Mouse (Mus musculus): ENCODE data around the gene Tprg. TPM values are rescaled to one million over a fixed set of nuclear protein-coding genes. Genes with fewer than 3 reads are reported as not detected.
A peak's percentile ranks its signal among the peaks of the same experiment; 100 is the strongest.

Gene Tprg
- polyA plus RNA-seq, 1 experiment from 2014 or later: 0.23 TPM

DNA sequence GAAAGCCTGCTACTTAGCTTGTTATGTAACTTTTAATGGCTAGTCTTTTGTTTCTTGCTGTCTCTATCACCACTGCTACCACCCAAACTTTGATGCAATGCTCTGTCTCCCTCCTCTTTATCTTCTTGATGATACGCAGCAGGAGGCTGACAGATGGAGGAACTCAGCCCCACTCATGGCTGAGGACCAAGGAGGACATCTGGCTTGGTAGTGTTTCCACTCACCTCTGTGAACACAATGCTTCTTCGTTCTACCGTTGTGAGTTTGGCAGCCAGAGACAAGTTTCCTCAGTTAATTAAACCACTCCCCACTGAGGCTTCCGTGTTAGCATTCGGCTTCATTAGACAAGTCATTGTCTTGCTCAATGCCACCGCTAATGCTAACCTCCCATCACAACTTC is 117.5 kb downstream of the Tprg start:
- Histone ChIP-seq H3K27me3 (ENCODE audit: control insufficient read depth, insufficient read depth, low read length) (no peaks in the 10 kb centered on the region), H3K4me3 (ENCODE audit: low read depth, low read length) (no peak overlapping the region), H3K27ac (replicated peaks; ENCODE audit: low read depth, low read length) (no peak overlapping the region), H3K4me2 (ENCODE audit: low read depth, severe bottlenecking) (no peak overlapping the region), H3K9ac (ENCODE audit: low read length) (no peak overlapping the region), H3K4me1 (ENCODE audit: control insufficient read depth, insufficient read depth, low read length) (peaks cover 3% of the 10 kb centered on the region; the same call in 1 of the 2 replicates), H3K36me3 (ENCODE audit: control insufficient read depth, insufficient read depth, low read length) (no peaks in the 10 kb centered on the region), H3K9me3 (ENCODE audit: control insufficient read depth, low read length) (no peaks in the 10 kb centered on the region)
- WGBS: 83% methylated on average over 6 of the region's 6 CpGs
- DNase-seq (ENCODE audit: low spot score) (no peak), ATAC-seq (ENCODE audit: insufficient number of reproducible peaks, low FRiP score, low TSS enrichment, low read depth) (no peak)

DNA sequence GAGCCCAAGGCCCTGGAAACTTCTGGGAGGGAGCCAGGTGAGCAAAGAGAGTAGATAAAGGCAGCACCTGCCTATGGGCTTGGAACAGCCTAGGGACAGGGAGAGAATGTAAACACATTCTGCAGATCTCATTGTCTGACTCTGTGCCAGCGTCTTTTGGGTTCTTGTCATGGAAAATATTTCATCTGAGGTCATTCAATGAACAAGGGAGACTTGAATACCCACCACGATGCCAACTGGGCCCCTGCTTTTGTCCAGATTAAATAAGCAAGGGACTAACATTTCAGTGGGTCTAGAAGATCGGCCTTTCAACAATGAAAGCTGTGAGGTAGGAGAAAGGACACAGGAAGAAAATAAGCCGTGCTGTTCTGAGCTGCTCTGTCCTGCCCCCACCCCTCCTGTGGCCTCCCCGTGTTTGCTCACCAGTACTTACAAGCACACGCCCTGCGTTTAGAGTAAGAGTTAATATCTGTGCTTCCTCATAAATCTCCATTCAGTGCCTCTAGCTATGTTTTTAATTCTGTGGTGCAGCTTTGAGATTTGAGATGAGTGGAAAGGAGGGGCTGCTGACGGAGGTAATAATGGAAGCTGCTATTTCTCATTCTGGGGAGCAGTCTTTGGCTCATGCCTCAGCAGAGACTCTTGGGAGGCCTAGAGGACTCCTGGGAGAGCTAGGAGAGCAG is 120.7 kb downstream of the Tprg start:
- Histone ChIP-seq H3K9ac (ENCODE audit: low read length) (no peak overlapping the region), H3K27me3 (ENCODE audit: control insufficient read depth, insufficient read depth, low read length) (no peaks in the 10 kb centered on the region), H3K4me1 (ENCODE audit: control insufficient read depth, insufficient read depth, low read length) (peaks cover 3% of the 10 kb centered on the region; the same call in 1 of the 2 replicates), H3K9me3 (ENCODE audit: control insufficient read depth, low read length) (no peaks in the 10 kb centered on the region), H3K4me2 (ENCODE audit: low read depth, severe bottlenecking) (no peak overlapping the region), H3K27ac (replicated peaks; ENCODE audit: low read depth, low read length) (no peak overlapping the region), H3K36me3 (ENCODE audit: control insufficient read depth, insufficient read depth, low read length) (no peaks in the 10 kb centered on the region), H3K4me3 (ENCODE audit: low read depth, low read length) (no peak overlapping the region)
- 39% methylated on average over 8 of the region's 8 CpGs for WGBS
- ATAC-seq (ENCODE audit: insufficient number of reproducible peaks, low FRiP score, low TSS enrichment, low read depth): no peak
- DNase-seq (ENCODE audit: low spot score): no peak

DNA sequence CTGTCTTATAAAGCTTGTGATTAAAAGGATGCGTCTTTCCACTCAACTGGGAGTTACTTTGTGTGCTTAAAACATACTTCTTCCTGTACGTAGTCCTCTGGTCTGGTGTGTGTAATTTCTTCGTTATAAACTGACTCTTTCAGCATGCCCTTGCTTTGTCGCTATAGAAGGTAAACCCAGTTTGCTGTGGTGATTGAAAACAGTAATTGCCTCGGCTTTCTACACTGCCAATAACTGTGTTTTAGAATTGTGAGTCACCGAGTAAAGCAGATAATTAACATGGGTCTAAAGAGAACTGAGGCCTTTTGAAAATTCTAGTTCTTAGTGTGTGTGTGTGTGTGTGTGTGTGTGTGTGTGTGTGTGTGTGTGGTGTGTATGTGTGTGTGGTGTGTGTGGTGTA is 121.4 kb downstream of the Tprg start:
- H3K4me1 ChIP-seq (ENCODE audit: control insufficient read depth, insufficient read depth, low read length): peaks cover 3% of the 10 kb centered on the region; the same call in 1 of the 2 replicates
- no peak overlapping the region for H3K4me3 ChIP-seq (ENCODE audit: low read depth, low read length)
- no peak overlapping the region for H3K27ac ChIP-seq (replicated peaks; ENCODE audit: low read depth, low read length)
- no peaks in the 10 kb centered on the region for H3K27me3 ChIP-seq (ENCODE audit: control insufficient read depth, insufficient read depth, low read length)
- no peak overlapping the region for H3K9ac ChIP-seq (ENCODE audit: low read length)
- no peaks in the 10 kb centered on the region for H3K36me3 ChIP-seq (ENCODE audit: control insufficient read depth, insufficient read depth, low read length)
- no peak for DNase-seq (ENCODE audit: low spot score)
- no peaks in the 10 kb centered on the region for H3K9me3 ChIP-seq (ENCODE audit: control insufficient read depth, low read length)
- WGBS: 57% methylated on average over 6 of the region's 6 CpGs
- no peak overlapping the region for H3K4me2 ChIP-seq (ENCODE audit: low read depth, severe bottlenecking)
- no peak for ATAC-seq (ENCODE audit: insufficient number of reproducible peaks, low FRiP score, low TSS enrichment, low read depth)

DNA sequence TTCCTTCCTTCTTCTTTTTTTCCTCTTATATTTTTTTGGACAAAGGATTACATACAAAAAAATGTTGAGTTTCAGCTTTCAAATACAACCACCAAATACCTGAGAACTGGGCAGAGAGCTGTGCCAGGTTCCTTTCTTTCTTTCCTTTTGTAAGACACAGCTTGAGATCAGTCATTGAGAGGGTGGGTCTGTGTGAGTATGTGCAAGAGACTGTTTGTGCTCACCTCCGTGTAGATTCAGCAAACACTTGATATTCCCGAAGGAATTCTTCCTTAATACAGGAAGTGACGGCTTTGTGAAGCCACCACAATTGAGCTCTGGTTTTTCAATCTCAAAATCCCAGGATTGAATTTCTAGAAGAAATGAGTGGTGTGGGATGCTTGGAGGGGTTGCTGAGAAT is 124.7 kb downstream of the Tprg start:
- Histone ChIP-seq H3K27me3 (ENCODE audit: control insufficient read depth, insufficient read depth, low read length) (no peaks in the 10 kb centered on the region), H3K27ac (replicated peaks; ENCODE audit: low read depth, low read length) (no peak overlapping the region), H3K4me3 (ENCODE audit: low read depth, low read length) (no peak overlapping the region), H3K4me2 (ENCODE audit: low read depth, severe bottlenecking) (no peak overlapping the region), H3K9me3 (ENCODE audit: control insufficient read depth, low read length) (no peaks in the 10 kb centered on the region), H3K36me3 (ENCODE audit: control insufficient read depth, insufficient read depth, low read length) (no peaks in the 10 kb centered on the region), H3K4me1 (ENCODE audit: control insufficient read depth, insufficient read depth, low read length) (peaks cover 3% of the 10 kb centered on the region; the same call in 1 of the 2 replicates), H3K9ac (ENCODE audit: low read length) (no peak overlapping the region)
- ATAC-seq (ENCODE audit: insufficient number of reproducible peaks, low FRiP score, low TSS enrichment, low read depth) (no peak), DNase-seq (ENCODE audit: low spot score) (no peak)
- WGBS: 67% methylated on average over 3 of the region's 3 CpGs

DNA sequence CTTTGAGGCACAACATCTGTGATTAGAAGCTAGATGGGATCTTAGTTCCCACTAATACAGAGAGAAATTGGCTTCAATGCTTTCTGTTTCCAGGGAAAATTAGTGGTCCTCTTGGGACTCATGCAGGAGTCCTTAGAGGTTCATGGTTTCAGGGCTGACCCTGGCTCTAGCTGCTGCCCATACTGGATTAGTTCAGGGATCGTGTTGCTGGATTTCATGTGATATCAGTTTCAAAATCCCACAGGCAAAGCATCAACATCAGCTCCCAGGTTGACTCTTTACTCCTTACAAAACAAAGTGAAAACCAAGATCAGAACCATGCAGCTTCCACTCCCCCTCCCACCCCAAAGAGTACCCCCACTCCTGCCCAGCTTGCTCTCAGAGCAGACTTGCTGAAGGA is 127.3 kb downstream of the Tprg start:
- no peak overlapping the region for H3K4me2 ChIP-seq (ENCODE audit: low read depth, severe bottlenecking)
- 0 out of 2 replicates have a peak, but pooled peaks cover 3% of the 10 kb centered on the region for H3K4me1 ChIP-seq (ENCODE audit: control insufficient read depth, insufficient read depth, low read length)
- no peak for DNase-seq (ENCODE audit: low spot score)
- no peak overlapping the region for H3K9ac ChIP-seq (ENCODE audit: low read length)
- WGBS: 71% methylated on average over 1 of the region's 1 CpGs
- ATAC-seq (ENCODE audit: insufficient number of reproducible peaks, low FRiP score, low TSS enrichment, low read depth): no peak
- H3K36me3 ChIP-seq (ENCODE audit: control insufficient read depth, insufficient read depth, low read length): no peaks in the 10 kb centered on the region
- H3K9me3 ChIP-seq (ENCODE audit: control insufficient read depth, low read length): no peaks in the 10 kb centered on the region
- no peaks in the 10 kb centered on the region for H3K27me3 ChIP-seq (ENCODE audit: control insufficient read depth, insufficient read depth, low read length)
- no peak overlapping the region for H3K4me3 ChIP-seq (ENCODE audit: low read depth, low read length)
- no peak overlapping the region for H3K27ac ChIP-seq (replicated peaks; ENCODE audit: low read depth, low read length)

DNA sequence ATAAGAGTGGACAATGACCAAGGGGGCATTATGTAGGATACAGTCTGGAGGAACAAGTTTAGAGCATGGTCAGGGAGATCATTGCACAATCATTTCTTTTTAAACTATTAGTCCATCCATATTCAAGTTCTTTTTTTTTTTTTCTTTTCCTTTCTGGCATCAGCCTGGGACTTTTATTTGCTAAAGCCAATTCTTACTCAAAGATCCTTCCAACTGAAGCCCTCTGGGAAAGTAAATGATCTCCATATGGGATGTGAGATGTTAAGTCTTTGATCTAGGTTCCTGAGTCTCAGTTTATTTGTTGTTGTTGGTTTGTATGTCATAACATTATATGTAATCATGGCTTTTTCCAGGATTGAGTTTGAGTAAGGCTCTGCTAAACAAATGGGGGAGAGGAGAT is 128.6 kb downstream of the Tprg start:
- Histone ChIP-seq H3K27ac (replicated peaks; ENCODE audit: low read depth, low read length) (no peak overlapping the region), H3K4me2 (ENCODE audit: low read depth, severe bottlenecking) (no peak overlapping the region)

DNA sequence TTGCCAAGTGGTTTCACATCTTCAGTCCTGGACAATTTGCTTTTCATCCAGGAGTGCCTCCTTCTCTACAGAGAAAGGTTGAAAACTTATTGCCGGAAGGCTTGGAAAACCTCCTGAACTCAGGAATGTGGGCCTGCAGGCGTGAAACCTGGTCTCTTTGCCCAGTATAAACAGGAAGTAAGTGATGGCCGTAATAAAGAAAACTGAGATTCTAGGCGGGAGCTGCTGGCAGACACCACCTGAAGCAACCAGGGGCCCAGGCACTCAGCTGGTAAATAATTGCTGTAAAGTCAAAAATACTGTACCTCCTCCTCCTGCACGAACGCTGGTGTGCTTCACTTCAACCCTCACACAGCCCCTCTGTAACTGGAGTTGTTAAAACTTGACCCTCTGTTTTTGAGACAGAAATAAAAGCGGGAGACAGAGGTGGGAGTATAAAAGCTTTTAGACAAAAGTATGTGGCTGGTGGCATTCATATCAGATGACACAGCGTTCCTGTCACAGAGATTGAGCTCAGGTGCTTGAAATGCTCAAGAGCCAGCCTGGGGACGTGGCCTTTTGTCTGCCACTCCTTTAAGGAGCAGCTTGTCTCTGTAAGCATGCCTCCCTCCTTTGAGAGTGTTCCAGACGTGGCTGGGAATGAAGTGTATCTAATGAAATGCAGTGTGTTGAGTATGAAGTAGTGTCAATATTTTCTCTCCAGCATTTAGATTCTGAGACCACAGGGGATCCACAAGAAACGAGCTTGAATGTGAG is 131.4 kb downstream of the Tprg start:
- H3K36me3 ChIP-seq (ENCODE audit: control insufficient read depth, insufficient read depth, low read length): no peaks in the 10 kb centered on the region
- no peak overlapping the region for H3K9ac ChIP-seq (ENCODE audit: low read length)
- no peaks in the 10 kb centered on the region for H3K9me3 ChIP-seq (ENCODE audit: control insufficient read depth, low read length)
- H3K4me2 ChIP-seq (ENCODE audit: low read depth, severe bottlenecking): no peak overlapping the region
- peak overlapping the region; percentile 80 for H3K27ac ChIP-seq (replicated peaks; ENCODE audit: low read depth, low read length)
- H3K4me1 ChIP-seq (ENCODE audit: control insufficient read depth, insufficient read depth, low read length): 0 out of 2 replicates have a peak, but pooled peaks cover 3% of the 10 kb centered on the region
- H3K27me3 ChIP-seq (ENCODE audit: control insufficient read depth, insufficient read depth, low read length): no peaks in the 10 kb centered on the region
- ATAC-seq (ENCODE audit: insufficient number of reproducible peaks, low FRiP score, low TSS enrichment, low read depth) (peak; percentile 60; the same call in 1 of the 2 replicates), DNase-seq (ENCODE audit: low spot score) (peak; percentile 41)
- 20% methylated on average over 11 of the region's 11 CpGs for WGBS
- no peak overlapping the region for H3K4me3 ChIP-seq (ENCODE audit: low read depth, low read length)

More for the DNA sequence above, 128.6 kb downstream of the Tprg start:
- Histone ChIP-seq H3K36me3 (ENCODE audit: control insufficient read depth, insufficient read depth, low read length) (no peaks in the 10 kb centered on the region), H3K27me3 (ENCODE audit: control insufficient read depth, insufficient read depth, low read length) (no peaks in the 10 kb centered on the region), H3K9me3 (ENCODE audit: control insufficient read depth, low read length) (no peaks in the 10 kb centered on the region), H3K9ac (ENCODE audit: low read length) (no peak overlapping the region), H3K4me3 (ENCODE audit: low read depth, low read length) (no peak overlapping the region), H3K4me1 (ENCODE audit: control insufficient read depth, insufficient read depth, low read length) (0 out of 2 replicates have a peak, but pooled peaks cover 3% of the 10 kb centered on the region)
- ATAC-seq (ENCODE audit: insufficient number of reproducible peaks, low FRiP score, low TSS enrichment, low read depth) (no peak), DNase-seq (ENCODE audit: low spot score) (no peak)

DNA sequence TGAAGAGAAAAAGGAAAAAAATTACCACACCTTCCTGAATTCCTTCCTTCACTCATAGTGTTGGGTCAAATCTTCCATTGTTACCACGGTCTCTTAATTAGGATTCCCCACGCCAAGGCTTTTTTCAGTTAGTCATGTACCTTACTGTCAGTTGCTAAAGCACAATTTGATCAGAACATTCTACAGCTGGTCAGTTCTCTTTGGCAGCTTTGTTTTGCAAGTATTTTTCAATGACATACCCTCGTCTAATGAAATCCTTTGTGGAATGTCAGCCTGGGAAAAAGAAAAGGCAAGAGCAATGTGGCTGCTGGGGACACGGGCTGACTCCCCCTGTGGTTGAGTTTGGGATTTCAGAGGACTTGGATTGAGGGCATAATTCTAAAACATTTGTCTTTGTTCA is 136.4 kb downstream of the Tprg start:
- Histone ChIP-seq H3K27me3 (ENCODE audit: control insufficient read depth, insufficient read depth, low read length) (no peaks in the 10 kb centered on the region), H3K9ac (ENCODE audit: low read length) (no peak overlapping the region), H3K4me1 (ENCODE audit: control insufficient read depth, insufficient read depth, low read length) (0 out of 2 replicates have a peak, but pooled peaks cover 3% of the 10 kb centered on the region), H3K27ac (replicated peaks; ENCODE audit: low read depth, low read length) (no peak overlapping the region), H3K9me3 (ENCODE audit: control insufficient read depth, low read length) (no peaks in the 10 kb centered on the region), H3K4me2 (ENCODE audit: low read depth, severe bottlenecking) (no peak overlapping the region), H3K4me3 (ENCODE audit: low read depth, low read length) (no peak overlapping the region), H3K36me3 (ENCODE audit: control insufficient read depth, insufficient read depth, low read length) (no peaks in the 10 kb centered on the region)
- ATAC-seq (ENCODE audit: insufficient number of reproducible peaks, low FRiP score, low TSS enrichment, low read depth): no peak
- WGBS: 84% methylated on average over 4 of the region's 4 CpGs
- DNase-seq (ENCODE audit: low spot score): no peak
